In the genomic region with DNA sequence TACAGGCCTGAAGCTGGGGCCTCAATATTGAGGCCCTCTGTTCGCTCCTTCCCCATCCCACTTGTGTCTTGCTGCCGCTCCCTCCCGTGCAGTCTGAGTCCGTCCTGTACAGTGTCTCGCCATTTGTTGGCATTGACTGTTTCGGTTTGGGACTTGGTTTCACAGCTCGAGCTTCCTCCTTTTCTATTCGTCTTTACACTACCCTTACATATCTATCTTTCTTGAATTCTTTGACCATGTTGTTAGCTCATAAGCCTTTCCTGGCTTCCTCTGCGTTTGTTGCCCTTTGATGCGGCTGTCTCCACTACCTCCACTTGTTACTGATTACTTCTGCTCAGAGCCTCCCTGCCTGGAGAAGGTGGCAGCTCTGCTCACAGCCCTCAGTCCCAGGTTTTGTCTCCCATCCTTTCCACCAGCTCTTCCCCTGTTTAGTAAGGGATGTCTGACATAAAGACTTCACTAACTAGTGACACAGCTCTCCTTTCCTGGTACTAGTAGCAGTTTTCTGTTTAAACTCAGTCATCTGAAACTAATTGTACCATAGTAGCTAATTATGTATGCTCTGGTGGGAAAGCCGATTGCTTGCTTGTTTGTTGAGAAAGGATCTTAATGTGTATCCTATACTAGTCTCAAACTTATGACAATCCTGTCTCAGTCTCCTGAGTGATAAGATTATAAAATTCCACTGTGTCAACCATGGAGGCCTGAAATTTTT, we compare ENCODE assay signal across 13 mouse cellular contexts. TPM values are rescaled to one million over a fixed set of nuclear protein-coding genes. Genes with fewer than 3 reads are reported as not detected.
A peak's percentile ranks its signal among the peaks of the same experiment; 100 is the strongest.
DNase-seq lines count a peak whose midpoint lies in the region; ATAC-seq and TF ChIP-seq lines count a peak whose summit lies in the region.
"Had no signal": no experiment of that assay in that cellular context is flagged by ENCODE, and none has a peak within 500 bp of the region (broad histone marks: within the 10 kb centered on the region; RNA-seq: fewer than 3 reads in every experiment).

No protein-coding gene starts in this region.

- peaks cover 4% of the 10 kb centered on the region for H3K4me1 ChIP-seq in cortical plate, adult 2 months (ENCODE audit: control insufficient read depth, insufficient read depth, low read length)
- H3K4me1 ChIP-seq in midbrain, embryonic 14.5 days (ENCODE audit: control insufficient read depth, insufficient read depth, low read length) = peaks cover 17% of the 10 kb centered on the region; the same call in 1 of the 2 replicates
- peaks cover 21% of the 10 kb centered on the region for H3K4me1 ChIP-seq in liver, embryonic 12.5 days

- ATAC-seq in midbrain, embryonic 14.5 days (ENCODE audit: low FRiP score, low TSS enrichment) = no peak
- no peak for ATAC-seq in liver, embryonic 12.5 days

- H3K9ac ChIP-seq in midbrain, embryonic 14.5 days (replicated peaks; ENCODE audit: low read length) = no peak overlapping the region; the same call in 1 of the 2 replicates
- no peak overlapping the region for H3K9ac ChIP-seq in liver, embryonic 12.5 days
- H3K9ac ChIP-seq: embryonic facial prominence, embryonic 12.5 days had no signal

- peak overlapping the region; percentile 34 for H3K4me3 ChIP-seq in left cerebral cortex, adult 2 months
- H3K4me3 ChIP-seq in cortical plate, adult 2 months (ENCODE audit: insufficient read depth, low read length) = peak overlapping the region; percentile 26
- no peak overlapping the region for H3K4me3 ChIP-seq in midbrain, embryonic 14.5 days (replicated peaks; ENCODE audit: low read depth, low read length)
- no peak overlapping the region for H3K4me3 ChIP-seq in liver, embryonic 12.5 days
- H3K4me3 ChIP-seq: embryonic facial prominence, embryonic 12.5 days had no signal

- H3K9me3 ChIP-seq in midbrain, embryonic 14.5 days (ENCODE audit: control insufficient read depth, low read length) = no peaks in the 10 kb centered on the region
- no peaks in the 10 kb centered on the region for H3K9me3 ChIP-seq in liver, embryonic 12.5 days (replicated peaks)
- H3K9me3 ChIP-seq: embryonic facial prominence, embryonic 12.5 days had no signal

- 79% methylated on average over 11 of the region's 11 CpGs for WGBS in midbrain, embryonic 14.5 days
- 81% methylated on average over 11 of the region's 11 CpGs for WGBS in liver, embryonic 12.5 days (ENCODE audit: insufficient replicate concordance)

- H3K36me3 ChIP-seq in midbrain, embryonic 14.5 days (ENCODE audit: control insufficient read depth, insufficient read depth, low read length) = peaks cover 22% of the 10 kb centered on the region
- H3K36me3 ChIP-seq in liver, embryonic 12.5 days = peaks cover 49% of the 10 kb centered on the region

- no peak for TF ChIP-seq POLR2A in cortical plate, adult 2 months (IDR thresholded peaks at IDR 0.05; ENCODE audit: extremely low read depth, insufficient read depth, low read length)

- no peak for TF ChIP-seq CTCF in left cerebral cortex, adult 2 months (IDR thresholded peaks at IDR 0.05)
- no peak for TF ChIP-seq CTCF in cortical plate, adult 2 months (IDR thresholded peaks at IDR 0.05; ENCODE audit: extremely low read depth, insufficient read depth, low read length)

- H3K4me2 ChIP-seq in midbrain, embryonic 14.5 days (ENCODE audit: low read length) = 0 out of 2 replicates have a peak overlapping the region, but pooled peaks have one; percentile 19
- H3K4me2 ChIP-seq in liver, embryonic 12.5 days = no peak overlapping the region
- H3K4me2 ChIP-seq: embryonic facial prominence, embryonic 12.5 days had no signal

- intact Hi-C loops in left cerebral cortex, adult 2 months (cut with DNase I) = loop anchor here (5.0 to 10.0 kb wide), 5 partner anchors 159 to 1871 kb away; no protein-coding TSS in a partner anchor

- H3K27me3 ChIP-seq in midbrain, embryonic 14.5 days (ENCODE audit: control insufficient read depth, insufficient read depth, low read length) = no peaks in the 10 kb centered on the region
- H3K27me3 ChIP-seq in liver, embryonic 12.5 days (replicated peaks) = no peaks in the 10 kb centered on the region
- H3K27me3 ChIP-seq: embryonic facial prominence, embryonic 12.5 days had no signal

- H3K27ac ChIP-seq in left cerebral cortex, adult 2 months = peak overlapping the region; percentile 94
- H3K27ac ChIP-seq in cortical plate, adult 2 months (ENCODE audit: insufficient read depth, low read length) = peak overlapping the region; percentile 19; the same call in 1 of the 2 replicates
- no peak overlapping the region for H3K27ac ChIP-seq in midbrain, embryonic 14.5 days (replicated peaks; ENCODE audit: low read depth, low read length)
- H3K27ac ChIP-seq in liver, embryonic 12.5 days = no peak overlapping the region
- H3K27ac ChIP-seq: embryonic facial prominence, embryonic 12.5 days had no signal

- peak in 1 of 2 experiments; percentile 36 for DNase-seq in left cerebral cortex, adult 2 months (ENCODE audit: extremely low spot score in 1 of 2, low spot score in 2 of 2)
- no peak for DNase-seq in left cerebral cortex, adult 8-10 months (ENCODE audit: low spot score in 2 of 2)
- peak; percentile 30 to 49 for DNase-seq in cerebellum, adult 18-20 months
- no peak for DNase-seq in midbrain, embryonic 14.5 days
- no peak for DNase-seq in ovary, postnatal 14 days (ENCODE audit: low spot score)
- DNase-seq in lung, postnatal 25 days (ENCODE audit: low spot score) = no peak
- DNase-seq: adrenal gland, postnatal 36 days; gastrocnemius, postnatal 10 days; kidney, adult 8-10 months; lung, postnatal 14 days had no signal

RNA-seq across cellular contexts. Expression of a gene that starts 3.0 kb away (rescaled TPM):
- 100 to 1,000 TPM; 110 to 118 TPM for total RNA-seq in left cerebral cortex, adult 2 months (2021)
- total RNA-seq in left cerebral cortex, adult 8-10 months (2022) = 100 to 1,000 TPM; 117 to 141 (median 130) TPM
- polyA plus RNA-seq in cortical plate, adult 2 months (2012; rRNA removed) = 150 and 164 TPM in 2 replicates
- polyA plus RNA-seq in midbrain, embryonic 14.5 days (2014; fragmentation: Nextera tagmentation; extraction: Ambion mirVana) = 261 and 274 TPM in 2 replicates
- polyA plus RNA-seq in liver, embryonic 12.5 days (2016; fragmentation: Nextera tagmentation; extraction: Ambion mirVana) = 156 and 159 TPM in 2 replicates

Comparison
In these comparisons a context has a peak if more than half of its experiments do, and no peak if none do; other contexts are left out.
1. DNase-seq: peak in cerebellum, adult 18-20 months (2 of 2); none in left cerebral cortex, adult 8-10 months (0 of 2), midbrain, embryonic 14.5 days (single experiment), ovary, postnatal 14 days (single experiment) and lung, postnatal 25 days (single experiment).
2. H3K27ac ChIP-seq: peak in left cerebral cortex, adult 2 months (single experiment) and cortical plate, adult 2 months (single experiment); none in midbrain, embryonic 14.5 days (single experiment) and liver, embryonic 12.5 days (single experiment).
3. H3K4me3 ChIP-seq: peak in left cerebral cortex, adult 2 months (single experiment) and cortical plate, adult 2 months (single experiment); none in midbrain, embryonic 14.5 days (single experiment) and liver, embryonic 12.5 days (single experiment).